Mouse (Mus musculus) adrenal gland, adult 18-20 months (tissue): ENCODE data around the gene Fam210b. TPM values are rescaled to one million over a fixed set of nuclear protein-coding genes. Genes with fewer than 3 reads are reported as not detected.
A peak's percentile ranks its signal among the peaks of the same experiment; 100 is the strongest.
"Not testable (repeated sequence)": the region's sequence is repeated elsewhere in the genome, so short reads cannot be mapped to it uniquely, and the experiment has no call there.

ENCODE experiments used
- DNase-seq, 2 experiments: peaks; one replicate each; pipeline ENCODE4 v3.0.0; 2021 to 2022; ENCODE audit warnings: low spot score in 2 of 2
- long read RNA-seq, 2 experiments: library from polyadenylated mRNA; stranded (forward); transcript quantifications; one replicate each; pipeline ENCODE4 v2.0.0; 2021
- total RNA-seq, 2 experiments: library from RNA; stranded (reverse); gene quantifications; 1 replicate in 1 of 2; 2 replicates in 1 of 2; pipeline ENCODE4 v1.2.3; 2021

The Fam210b gene
- 10 to 100 TPM; 17.5 to 25.9 TPM for total RNA-seq
- long read RNA-seq, experiment 1, transcript Fam210b-201 (3 exons, 3,617 nt) = major isoform, 13 of 18 reads
- long read RNA-seq, experiment 1, partial matches to known transcripts = 0 of 18 reads
- long read RNA-seq, experiment 1, other reads (novel, unspliced or antisense) = 5 of 18 reads
- long read RNA-seq, experiment 2, transcript Fam210b-201 (3 exons, 3,617 nt) = major isoform, 22 of 27 reads
- long read RNA-seq, experiment 2, partial matches to known transcripts = 0 of 27 reads
- long read RNA-seq, experiment 2, other reads (novel, unspliced or antisense) = 5 of 27 reads

- DNase-seq = peak; percentile 95 to 97
These were observed at the start of gene Fam210b for GRCm38 (mm10) chr2:172345258-172345738. Fam210b (plus strand) TSS chr2:172345565.

GRCm38 (mm10) chr2:172298083-172298482 is 47.3 kb upstream of the Fam210b start:
- DNase-seq = no peak

- no peak for DNase-seq
These were observed 46.8 kb upstream of the Fam210b start for GRCm38 (mm10) chr2:172298542-172298941.

GRCm38 (mm10) chr2:172299126-172299921 is 46.0 kb upstream of the Fam210b start:
- no peak for DNase-seq

GRCm38 (mm10) chr2:172302396-172302795 is 43.0 kb upstream of the Fam210b start:
- no peak for DNase-seq

- no peak for DNase-seq
These were observed 41.2 kb upstream of the Fam210b start for GRCm38 (mm10) chr2:172304118-172304708.

- DNase-seq = not testable (repeated sequence)
These were observed 39.8 kb upstream of the Fam210b start for GRCm38 (mm10) chr2:172305546-172305945.

- DNase-seq = no peak
These were observed 38.8 kb upstream of the Fam210b start for GRCm38 (mm10) chr2:172306544-172306943.

- DNase-seq = peak in 1 of 2 experiments; percentile 15
These were observed 33.6 kb upstream of the Fam210b start for GRCm38 (mm10) chr2:172311731-172312130.

- peak; percentile 63 to 73 for DNase-seq
These were observed 24.5 kb upstream of the Fam210b start for GRCm38 (mm10) chr2:172320878-172321277.

- no peak for DNase-seq
These were observed 17.1 kb upstream of the Fam210b start for GRCm38 (mm10) chr2:172328248-172328647.

GRCm38 (mm10) chr2:172329179-172329578 is 16.2 kb upstream of the Fam210b start:
- peak; percentile 63 to 72 for DNase-seq

GRCm38 (mm10) chr2:172338206-172338942 is 7.0 kb upstream of the Fam210b start:
- no peak for DNase-seq

- DNase-seq = no peak
These were observed 4.4 kb upstream of the Fam210b start for GRCm38 (mm10) chr2:172340936-172341335.

- DNase-seq = no peak
These were observed 3.8 kb upstream of the Fam210b start for GRCm38 (mm10) chr2:172341606-172342005.

- no peak for DNase-seq
These were observed 1.6 kb upstream of the Fam210b start for GRCm38 (mm10) chr2:172343751-172344150.

GRCm38 (mm10) chr2:172344669-172345068 is 696 bp upstream of the Fam210b start:
- no peak for DNase-seq

GRCm38 (mm10) chr2:172346034-172346929 is 917 bp downstream of the Fam210b start:
- peak; percentile 37 to 41 for DNase-seq

- DNase-seq = no peak
These were observed 1.7 kb downstream of the Fam210b start for GRCm38 (mm10) chr2:172346933-172347611.
